Mouse (Mus musculus): ENCODE data around the gene Fzd9. TPM values are rescaled to one million over a fixed set of nuclear protein-coding genes. Genes with fewer than 3 reads are reported as not detected.

The Fzd9 gene
- polyA plus RNA-seq, 1 experiment from 2014 or later: 14.1 TPM

- Histone ChIP-seq H3K36me3 (replicated peaks) (peaks cover 96% of the 10 kb centered on the region), H3K9me3 (no peaks in the 10 kb centered on the region)
- 87% methylated on average over 3 of the region's 3 CpGs for WGBS
Measured at GRCm38 (mm10) chr5:135202763-135203162, 48.3 kb downstream of the Fzd9 start.

More at GRCm38 (mm10) chr5:135202763-135203162, 48.3 kb downstream of the Fzd9 start:
- Histone ChIP-seq H3K4me1 (no peaks in the 10 kb centered on the region), H3K4me3 (no peak overlapping the region), H3K27ac (no peak overlapping the region), H3K27me3 (ENCODE audit: poor library complexity, severe bottlenecking) (no peaks in the 10 kb centered on the region)
- DNase-seq (ENCODE audit: extremely low spot score, low spot score): no peak

Small RNA genes within 50 kb of the gene (microRNA-seq; reads per million reads assigned to microRNA genes)
- not detected for gene Gm25315

Other genes with a start within 250 kb of the Fzd9 start
- 40.1 and 40.8 TPM in 2 replicates for gene Abhd11, start 242.1 kb downstream of the Fzd9 start, polyA plus RNA-seq (2016; fragmentation: Nextera tagmentation; extraction: Ambion mirVana)
- gene Stx1a, start 227.7 kb downstream of the Fzd9 start, polyA plus RNA-seq (2016; fragmentation: Nextera tagmentation; extraction: Ambion mirVana): 8.7 and 10.0 TPM in 2 replicates
- gene Dnajc30, start 187.0 kb downstream of the Fzd9 start, polyA plus RNA-seq (2016; fragmentation: Nextera tagmentation; extraction: Ambion mirVana): 25.0 and 26.1 TPM in 2 replicates
- gene Bud23, start 186.3 kb downstream of the Fzd9 start, polyA plus RNA-seq (2016; fragmentation: Nextera tagmentation; extraction: Ambion mirVana): 172 and 176 TPM in 2 replicates
- gene Vps37d, start 173.0 kb downstream of the Fzd9 start, polyA plus RNA-seq (2016; fragmentation: Nextera tagmentation; extraction: Ambion mirVana): 6.6 and 7.7 TPM in 2 replicates
- gene Mlxipl, start 161.3 kb downstream of the Fzd9 start, polyA plus RNA-seq (2016; fragmentation: Nextera tagmentation; extraction: Ambion mirVana): 4.0 and 4.1 TPM in 2 replicates
- 23.8 and 25.0 TPM in 2 replicates for gene Tbl2, start 101.6 kb downstream of the Fzd9 start, polyA plus RNA-seq (2016; fragmentation: Nextera tagmentation; extraction: Ambion mirVana)
- gene Bcl7b, start 82.9 kb downstream of the Fzd9 start, polyA plus RNA-seq (2016; fragmentation: Nextera tagmentation; extraction: Ambion mirVana): 43.3 and 44.4 TPM in 2 replicates
- 58.0 and 59.1 TPM in 2 replicates for gene Baz1b, start 64.0 kb downstream of the Fzd9 start, polyA plus RNA-seq (2016; fragmentation: Nextera tagmentation; extraction: Ambion mirVana)
- gene Fkbp6, start 98.8 kb upstream of the Fzd9 start, polyA plus RNA-seq (2016; fragmentation: Nextera tagmentation; extraction: Ambion mirVana): 0.22 TPM in 1 of 2 replicates, not detected in the other
- not detected in 2 replicates for gene Trim50, start 102.1 kb upstream of the Fzd9 start, polyA plus RNA-seq (2016; fragmentation: Nextera tagmentation; extraction: Ambion mirVana)
- gene Nsun5, start 118.7 kb upstream of the Fzd9 start, polyA plus RNA-seq (2016; fragmentation: Nextera tagmentation; extraction: Ambion mirVana): 49.7 and 51.2 TPM in 2 replicates
- gene Pom121, start 143.3 kb upstream of the Fzd9 start, polyA plus RNA-seq (2016; fragmentation: Nextera tagmentation; extraction: Ambion mirVana): 19.5 and 20.4 TPM in 2 replicates